Mouse (Mus musculus) intestine, embryonic 16.5 days (tissue): ENCODE data around the gene Mrps10. TPM values are rescaled to one million over a fixed set of nuclear protein-coding genes. Genes with fewer than 3 reads are reported as not detected.
A peak's percentile ranks its signal among the peaks of the same experiment; 100 is the strongest.
"Not testable (repeated sequence)": the region's sequence is repeated elsewhere in the genome, so short reads cannot be mapped to it uniquely, and the experiment has no call there.

ENCODE experiments used
- ATAC-seq: fragments of 200-750 bp; cut with Nextera tagmentation; 2 replicates; pipeline ENCODE4 v1.8.0; 2017; ENCODE audit warnings: moderate TSS enrichment, moderate library complexity
- H3K27ac ChIP-seq: fragments of 300-500 bp; sonication (generic); 2 replicates; pipeline ENCODE4 v1.5.1; 2014; ENCODE audit warnings: mild to moderate bottlenecking, low read length
- H3K27me3 ChIP-seq: fragments of 300-500 bp; sonication (generic); replicated peaks from 2 replicates; pipeline ENCODE4 v1.6.1; 2014; ENCODE audit warnings: low read length, control low read depth, mixed read lengths; ENCODE audit not compliant: control insufficient read depth, insufficient read depth
- H3K36me3 ChIP-seq: fragments of 300-500 bp; sonication (generic); 2 replicates; pipeline ENCODE4 v1.6.1; 2014; ENCODE audit warnings: low read length, control low read depth; ENCODE audit not compliant: control insufficient read depth, insufficient read depth
- H3K4me1 ChIP-seq: fragments of 300-500 bp; sonication (generic); 2 replicates; pipeline ENCODE4 v1.6.1; 2014; ENCODE audit warnings: low read length, control low read depth, mixed read lengths; ENCODE audit not compliant: control insufficient read depth, insufficient read depth
- H3K4me2 ChIP-seq: fragments of 300-500 bp; sonication (generic); 2 replicates; pipeline ENCODE4 v1.6.1; 2014; ENCODE audit warnings: low read depth, low read length, control low read depth
- H3K4me3 ChIP-seq: fragments of 300-500 bp; sonication (generic); 2 replicates; pipeline ENCODE4 v1.5.1; 2014; ENCODE audit warnings: mild to moderate bottlenecking, low read length
- H3K9ac ChIP-seq: fragments of 300-500 bp; sonication (generic); 2 replicates; pipeline ENCODE4 v1.6.1; 2014; ENCODE audit warnings: low read depth, low read length
- H3K9me3 ChIP-seq: fragments of 300-500 bp; sonication (generic); 2 replicates; pipeline ENCODE4 v1.6.1; 2016; ENCODE audit warnings: low read length, control low read depth; ENCODE audit not compliant: control insufficient read depth
- WGBS: fragments of 180-500 bp; shearing (Covaris S2); extraction: QIAGEN DNeasy Blood & Tissue Kit; methylation state at CpG from one replicate; pipeline ENCODE4 v1.1.7; 2014; 5-methylcytosine and 5-hydroxymethylcytosine counted together
- polyA plus RNA-seq: library from polyadenylated mRNA; unstranded; fragments of >200 nt; fragmentation: Nextera tagmentation; extraction: Ambion mirVana; gene quantifications from 2 replicates; pipeline ENCODE4 v1.2.1, GENCODE M21; 2015

Gene Mrps10
- polyA plus RNA-seq, 1 experiment from 2014 or later = 80.0 TPM

DNA sequence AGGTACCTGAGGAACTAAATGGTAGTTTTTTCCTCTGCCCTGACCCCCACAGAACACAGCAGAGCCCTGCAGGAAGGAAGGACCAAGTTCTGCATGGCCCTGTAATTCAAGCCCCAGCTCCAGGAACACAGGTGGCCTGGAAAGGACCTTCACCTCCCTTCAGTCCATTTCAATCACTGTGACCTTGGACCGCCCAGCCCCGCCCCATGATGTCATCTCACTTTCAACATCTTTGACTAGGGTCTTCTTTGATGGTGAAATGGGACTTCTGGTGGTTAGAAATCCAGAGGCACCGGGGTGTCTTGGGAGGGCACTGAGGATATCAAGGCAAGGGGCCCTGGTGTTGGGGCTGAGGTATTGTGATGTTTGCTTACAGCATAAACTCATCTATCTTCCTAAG is 52.9 kb downstream of the Mrps10 start:
- H3K4me2 ChIP-seq = no peak overlapping the region
- no peaks in the 10 kb centered on the region for H3K27me3 ChIP-seq
- no peak overlapping the region for H3K9ac ChIP-seq
- no peak overlapping the region for H3K4me3 ChIP-seq
- H3K27ac ChIP-seq = no peak overlapping the region
- no peaks in the 10 kb centered on the region for H3K36me3 ChIP-seq
- ATAC-seq = no peak
- WGBS = 81% methylated on average over 3 of the region's 3 CpGs
- no peaks in the 10 kb centered on the region for H3K9me3 ChIP-seq
- H3K4me1 ChIP-seq = peaks cover 5% of the 10 kb centered on the region; the same call in 1 of the 2 replicates

DNA sequence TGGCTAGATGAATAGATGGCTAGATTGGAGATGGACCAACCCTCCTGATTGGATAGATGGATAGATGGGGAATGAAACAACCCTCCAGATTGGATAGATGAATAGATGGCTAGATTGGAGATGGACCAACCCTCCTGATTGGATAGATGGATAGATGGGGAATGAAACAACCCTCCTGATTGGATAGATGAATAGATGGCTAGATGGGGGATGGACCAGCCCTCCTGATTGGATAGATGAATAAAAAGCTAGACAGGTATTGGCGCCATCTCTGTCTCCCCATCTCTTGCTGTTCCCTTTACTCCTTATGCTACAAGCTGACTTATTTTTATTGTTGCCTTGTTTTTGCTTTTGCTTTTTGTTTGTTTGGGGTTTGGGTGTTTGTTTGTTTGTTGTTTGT is 53.9 kb downstream of the Mrps10 start:
- 96% methylated on average over 1 of the region's 1 CpGs for WGBS
- not testable (repeated sequence) for H3K4me3 ChIP-seq, ATAC-seq

DNA sequence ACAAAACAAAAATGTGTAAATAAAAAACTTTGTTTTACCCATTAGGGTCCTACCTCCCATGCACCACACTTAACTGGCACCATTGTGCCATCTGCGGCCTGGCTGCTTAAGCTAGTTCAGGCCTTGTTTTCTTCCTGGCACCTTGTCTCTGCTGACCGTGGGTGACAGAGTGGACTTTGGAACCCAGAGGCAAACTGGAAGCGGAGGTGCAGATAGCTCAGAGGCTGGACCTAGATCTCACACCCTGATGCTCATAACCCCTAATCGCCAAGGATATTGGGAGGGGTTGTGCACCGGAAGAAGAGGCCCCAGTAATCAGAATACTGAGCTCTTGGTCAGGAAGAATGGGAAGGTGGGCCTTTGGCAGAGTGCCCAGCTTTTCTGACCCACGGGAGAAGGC is 55.5 kb downstream of the Mrps10 start:
- no peak overlapping the region for H3K9ac ChIP-seq
- no peak overlapping the region for H3K4me3 ChIP-seq
- 54% methylated on average over 6 of the region's 6 CpGs for WGBS
- peaks cover 9% of the 10 kb centered on the region for H3K4me1 ChIP-seq
- no peaks in the 10 kb centered on the region for H3K9me3 ChIP-seq
- 0 out of 2 replicates have a peak overlapping the region, but pooled peaks have one; percentile 28 for H3K27ac ChIP-seq
- H3K36me3 ChIP-seq = no peaks in the 10 kb centered on the region
- H3K27me3 ChIP-seq = no peaks in the 10 kb centered on the region
- H3K4me2 ChIP-seq = no peak overlapping the region
- peak; percentile 87 for ATAC-seq

More for the DNA sequence above, 53.9 kb downstream of the Mrps10 start:
- not testable (repeated sequence) for H3K9ac ChIP-seq, H3K36me3 ChIP-seq, H3K9me3 ChIP-seq, H3K4me1 ChIP-seq, H3K4me2 ChIP-seq, H3K27ac ChIP-seq, H3K27me3 ChIP-seq

DNA sequence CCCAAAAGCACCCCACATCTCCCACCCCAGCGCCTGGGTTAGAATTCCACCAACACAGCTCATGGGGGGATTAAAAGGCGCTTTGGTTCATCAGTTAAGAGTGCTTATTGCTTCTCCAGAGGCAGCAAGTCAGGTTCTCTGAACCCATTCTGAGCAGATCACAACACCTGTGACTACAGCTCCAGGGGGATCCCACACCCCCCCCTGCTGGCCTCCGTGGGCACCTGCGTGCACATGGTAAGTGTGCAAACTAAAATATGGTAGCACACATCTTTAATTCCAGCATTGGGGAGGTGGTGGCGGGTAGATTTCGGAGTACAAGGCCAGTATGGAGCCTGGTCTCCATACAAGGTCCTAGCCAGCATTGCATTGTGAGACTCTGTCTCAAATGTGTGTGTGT is 58.6 kb downstream of the Mrps10 start:
- no peak overlapping the region for H3K9ac ChIP-seq
- WGBS = 70% methylated on average over 6 of the region's 6 CpGs

DNA sequence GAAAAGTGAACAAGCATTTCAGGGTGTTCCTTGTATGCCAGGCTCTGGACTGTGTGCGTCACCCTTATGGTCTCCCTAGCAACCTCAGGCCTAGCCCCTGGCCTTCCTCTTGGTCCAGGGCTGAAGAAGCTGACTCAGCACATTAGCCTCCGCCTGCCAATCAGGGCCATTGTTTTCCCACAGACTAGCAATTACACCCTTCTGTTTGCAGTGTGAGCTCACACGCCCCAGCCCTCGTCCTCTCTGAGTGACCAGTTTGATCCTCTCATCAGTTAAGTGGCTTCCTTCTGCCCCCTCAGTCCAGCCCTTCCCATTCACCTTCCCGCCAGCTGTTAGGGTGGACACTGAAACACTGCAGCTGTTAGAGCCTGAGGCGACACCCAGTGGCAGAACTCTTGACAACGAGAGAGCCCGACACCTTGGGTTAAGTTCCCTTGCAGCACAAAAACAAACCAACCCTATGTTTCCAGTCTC is 60.2 kb downstream of the Mrps10 start:
- peak; percentile 50; the same call in 1 of the 2 replicates for ATAC-seq
- WGBS = 9% methylated on average over 8 of the region's 8 CpGs
- H3K9ac ChIP-seq = no peak overlapping the region

More for the DNA sequence above, 58.6 kb downstream of the Mrps10 start:
- Histone ChIP-seq H3K27ac (no peak overlapping the region), H3K4me3 (no peak overlapping the region), H3K4me1 (peaks cover 9% of the 10 kb centered on the region), H3K36me3 (no peaks in the 10 kb centered on the region), H3K4me2 (no peak overlapping the region), H3K9me3 (no peaks in the 10 kb centered on the region), H3K27me3 (no peaks in the 10 kb centered on the region)
- no peak for ATAC-seq

DNA sequence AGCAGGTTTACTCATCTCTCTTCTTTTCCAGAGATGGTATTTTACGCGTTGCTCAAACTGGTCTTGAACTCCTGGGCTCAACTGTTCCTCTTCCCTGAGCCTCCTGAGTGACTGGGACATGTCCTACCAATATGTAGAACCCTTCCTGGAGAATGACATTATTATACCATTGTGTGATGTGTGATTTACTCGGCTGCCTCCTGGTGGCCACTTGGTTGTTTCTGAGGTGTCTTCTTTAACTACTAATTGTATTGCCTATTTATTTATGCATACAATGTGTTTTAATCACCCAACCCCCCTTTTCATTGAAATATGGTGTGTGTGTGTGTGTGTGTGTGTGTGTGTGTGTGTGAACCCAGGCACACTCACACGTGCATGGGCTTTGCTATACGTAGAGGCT is 62.1 kb downstream of the Mrps10 start:
- Histone ChIP-seq H3K27ac (no peak overlapping the region), H3K9me3 (no peaks in the 10 kb centered on the region), H3K4me3 (no peak overlapping the region), H3K9ac (no peak overlapping the region), H3K4me2 (no peak overlapping the region), H3K4me1 (peaks cover 4% of the 10 kb centered on the region), H3K36me3 (no peaks in the 10 kb centered on the region), H3K27me3 (no peaks in the 10 kb centered on the region)
- no peak for ATAC-seq
- WGBS = 68% methylated on average over 5 of the region's 5 CpGs

More for the DNA sequence above, 60.2 kb downstream of the Mrps10 start:
- peak overlapping the region; percentile 41; the same call in 1 of the 2 replicates for H3K4me2 ChIP-seq
- no peak overlapping the region for H3K4me3 ChIP-seq
- H3K36me3 ChIP-seq = no peaks in the 10 kb centered on the region
- H3K27me3 ChIP-seq = no peaks in the 10 kb centered on the region
- H3K27ac ChIP-seq = no peak overlapping the region
- peaks cover 9% of the 10 kb centered on the region for H3K4me1 ChIP-seq
- no peaks in the 10 kb centered on the region for H3K9me3 ChIP-seq

Other genes starting within 250 kb of the Mrps10 start
- gene Guca1b, start 16.5 kb downstream of the Mrps10 start, polyA plus RNA-seq = 0.66 TPM in 2 replicates
- 2.3 and 2.4 TPM in 2 replicates for gene Guca1a, start 31.7 kb downstream of the Mrps10 start, polyA plus RNA-seq
- gene AI661453, start 67.7 kb downstream of the Mrps10 start, polyA plus RNA-seq = 3.7 and 4.6 TPM in 2 replicates
- gene 1700001C19Rik, start 68.5 kb downstream of the Mrps10 start, polyA plus RNA-seq = 0.17 and 0.45 TPM in 2 replicates
- gene Taf8, start 133.4 kb downstream of the Mrps10 start, polyA plus RNA-seq = 19.1 and 20.4 TPM in 2 replicates
- 371 and 393 TPM in 2 replicates for gene Ccnd3, start 136.2 kb downstream of the Mrps10 start, polyA plus RNA-seq
- 17.7 and 22.0 TPM in 2 replicates for gene Bysl, start 242.6 kb downstream of the Mrps10 start, polyA plus RNA-seq
- gene Med20, start 242.7 kb downstream of the Mrps10 start, polyA plus RNA-seq = 40.4 and 41.4 TPM in 2 replicates
- gene Gm20517, start 242.7 kb downstream of the Mrps10 start, polyA plus RNA-seq = 0.73 and 0.78 TPM in 2 replicates